Mouse (Mus musculus): ENCODE measurements around the gene Gm20388.

DNA sequence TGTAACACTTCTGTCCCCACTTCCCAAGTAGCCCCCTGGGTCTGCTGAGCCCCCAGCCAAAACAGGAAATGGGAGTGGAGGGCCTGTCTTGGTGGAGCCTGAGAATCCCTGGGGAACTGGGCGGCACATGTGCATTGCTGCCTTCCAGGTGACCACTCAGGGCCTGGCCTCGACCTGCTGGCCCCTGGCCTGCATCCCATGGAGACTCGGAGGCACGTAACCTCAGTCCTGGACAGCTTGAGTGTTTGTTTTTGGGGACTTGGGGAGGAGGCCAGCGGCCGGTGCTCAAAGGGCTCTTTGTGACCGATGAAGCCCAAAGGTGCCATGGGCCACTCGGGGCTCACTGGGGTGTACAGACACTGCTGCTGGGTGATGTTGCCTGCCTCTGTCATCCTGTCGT lies 636.9 kb downstream of the Gm20388 start:
- no peak for TF ChIP-seq CHD2 (IDR thresholded peaks at IDR 0.05; ENCODE audit: low read depth, low read length)
- TF ChIP-seq ZC3H11A (IDR thresholded peaks at IDR 0.05; ENCODE audit: borderline replicate concordance, low read depth, low read length) = no peak
- no peak for TF ChIP-seq HCFC1 (IDR thresholded peaks at IDR 0.05; ENCODE audit: borderline replicate concordance, insufficient read depth, low read length)
- no peak for TF ChIP-seq ZNF384 (IDR thresholded peaks at IDR 0.05; ENCODE audit: low read depth, low read length)
